Mouse (Mus musculus) intestine, embryonic 16.5 days (tissue): ENCODE results near the gene Tma7. TPM values are rescaled to one million over a fixed set of nuclear protein-coding genes. Genes with fewer than 3 reads are reported as not detected.

Experiments used
- ATAC-seq: fragments of 200-750 bp; cut with Nextera tagmentation; 2 replicates; pipeline ENCODE4 v1.8.0; 2017; ENCODE audit warnings: moderate TSS enrichment, moderate library complexity
- H3K27ac ChIP-seq: fragments of 300-500 bp; sonication (generic); 2 replicates; pipeline ENCODE4 v1.5.1; 2014; ENCODE audit warnings: mild to moderate bottlenecking, low read length
- H3K27me3 ChIP-seq: fragments of 300-500 bp; sonication (generic); replicated peaks from 2 replicates; pipeline ENCODE4 v1.6.1; 2014; ENCODE audit warnings: low read length, control low read depth, mixed read lengths; ENCODE audit not compliant: control insufficient read depth, insufficient read depth
- H3K36me3 ChIP-seq: fragments of 300-500 bp; sonication (generic); 2 replicates; pipeline ENCODE4 v1.6.1; 2014; ENCODE audit warnings: low read length, control low read depth; ENCODE audit not compliant: control insufficient read depth, insufficient read depth
- H3K4me1 ChIP-seq: fragments of 300-500 bp; sonication (generic); 2 replicates; pipeline ENCODE4 v1.6.1; 2014; ENCODE audit warnings: low read length, control low read depth, mixed read lengths; ENCODE audit not compliant: control insufficient read depth, insufficient read depth
- H3K4me2 ChIP-seq: fragments of 300-500 bp; sonication (generic); 2 replicates; pipeline ENCODE4 v1.6.1; 2014; ENCODE audit warnings: low read depth, low read length, control low read depth
- H3K4me3 ChIP-seq: fragments of 300-500 bp; sonication (generic); 2 replicates; pipeline ENCODE4 v1.5.1; 2014; ENCODE audit warnings: mild to moderate bottlenecking, low read length
- H3K9ac ChIP-seq: fragments of 300-500 bp; sonication (generic); 2 replicates; pipeline ENCODE4 v1.6.1; 2014; ENCODE audit warnings: low read depth, low read length
- H3K9me3 ChIP-seq: fragments of 300-500 bp; sonication (generic); 2 replicates; pipeline ENCODE4 v1.6.1; 2016; ENCODE audit warnings: low read length, control low read depth; ENCODE audit not compliant: control insufficient read depth
- WGBS: fragments of 180-500 bp; shearing (Covaris S2); extraction: QIAGEN DNeasy Blood & Tissue Kit; methylation state at CpG from one replicate; pipeline ENCODE4 v1.1.7; 2014; 5-methylcytosine and 5-hydroxymethylcytosine counted together
- polyA plus RNA-seq: library from polyadenylated mRNA; unstranded; fragments of >200 nt; fragmentation: Nextera tagmentation; extraction: Ambion mirVana; gene quantifications from 2 replicates; pipeline ENCODE4 v1.2.1, GENCODE M21; 2015

Gene Tma7
- polyA plus RNA-seq, 1 experiment from 2014 or later = 612 TPM

- Histone ChIP-seq H3K4me2 (no peak overlapping the region), H3K4me1 (peaks cover 5% of the 10 kb centered on the region), H3K27ac (no peak overlapping the region), H3K4me3 (no peak overlapping the region), H3K9me3 (no peaks in the 10 kb centered on the region), H3K9ac (no peak overlapping the region), H3K27me3 (no peaks in the 10 kb centered on the region), H3K36me3 (peaks cover 13% of the 10 kb centered on the region)
- ATAC-seq = no peak
- WGBS = 64% methylated on average over 5 of the region's 6 CpGs
Observed at GRCm38 (mm10) chr9:109107341-109107740, 25.0 kb upstream of the Tma7 start.

GRCm38 (mm10) chr9:109105648-109106047, 23.3 kb upstream of the Tma7 start:
- H3K9ac ChIP-seq = no peak overlapping the region
- 0 out of 2 replicates have a peak, but pooled peaks have one; percentile 14 for ATAC-seq

GRCm38 (mm10) chr9:109105011-109105410, 22.6 kb upstream of the Tma7 start:
- no peak overlapping the region for H3K9ac ChIP-seq
- no peaks in the 10 kb centered on the region for H3K27me3 ChIP-seq
- H3K4me3 ChIP-seq = no peak overlapping the region
- H3K36me3 ChIP-seq = peaks cover 11% of the 10 kb centered on the region
- WGBS = 73% methylated on average over 12 of the region's 12 CpGs
- H3K4me2 ChIP-seq = no peak overlapping the region
- H3K9me3 ChIP-seq = no peaks in the 10 kb centered on the region
- peak; percentile 39 for ATAC-seq
- no peak overlapping the region for H3K27ac ChIP-seq
- H3K4me1 ChIP-seq = peaks cover 5% of the 10 kb centered on the region

More at GRCm38 (mm10) chr9:109105648-109106047, 23.3 kb upstream of the Tma7 start:
- H3K4me3 ChIP-seq = no peak overlapping the region
- no peak overlapping the region for H3K4me2 ChIP-seq
- H3K9me3 ChIP-seq = no peaks in the 10 kb centered on the region
- WGBS = 87% methylated on average over 12 of the region's 12 CpGs
- H3K36me3 ChIP-seq = peaks cover 11% of the 10 kb centered on the region
- H3K27ac ChIP-seq = no peak overlapping the region
- peaks cover 5% of the 10 kb centered on the region for H3K4me1 ChIP-seq
- no peaks in the 10 kb centered on the region for H3K27me3 ChIP-seq

DNA sequence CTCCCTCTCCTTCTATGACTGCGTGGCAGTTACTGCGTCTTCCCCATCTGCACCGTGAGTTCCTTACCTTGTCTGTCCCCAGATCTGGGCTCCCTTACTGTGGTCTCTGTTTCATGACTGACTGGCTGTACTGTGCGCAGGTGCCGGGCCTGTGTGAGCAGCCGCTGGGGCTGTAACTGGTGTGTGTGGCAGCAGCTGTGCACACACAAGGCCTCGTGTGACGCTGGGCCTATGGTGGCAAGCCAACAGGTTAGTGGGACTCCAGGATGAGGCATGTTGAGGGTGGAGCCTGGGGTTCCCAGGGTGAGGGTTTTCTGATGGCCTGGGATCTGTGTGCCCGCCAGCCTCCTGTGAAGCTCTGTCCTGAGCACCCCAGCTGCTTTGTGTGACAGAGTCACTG, 21.7 kb upstream of the Tma7 start:
- H3K9me3 ChIP-seq = no peaks in the 10 kb centered on the region
- H3K4me3 ChIP-seq = no peak overlapping the region
- peaks cover 8% of the 10 kb centered on the region for H3K4me1 ChIP-seq
- H3K27me3 ChIP-seq = no peaks in the 10 kb centered on the region
- 92% methylated on average over 9 of the region's 9 CpGs for WGBS
- H3K9ac ChIP-seq = no peak overlapping the region; the same call in 1 of the 2 replicates
- no peak overlapping the region for H3K27ac ChIP-seq
- peaks cover 11% of the 10 kb centered on the region; the same call in 1 of the 2 replicates for H3K36me3 ChIP-seq
- H3K4me2 ChIP-seq = no peak overlapping the region
- ATAC-seq = no peak

- H3K27ac ChIP-seq = no peak overlapping the region
- no peaks in the 10 kb centered on the region for H3K27me3 ChIP-seq
- peaks cover 16% of the 10 kb centered on the region for H3K4me1 ChIP-seq
- no peaks in the 10 kb centered on the region for H3K9me3 ChIP-seq
- no peak overlapping the region for H3K4me2 ChIP-seq
- no peak for ATAC-seq
- no peak overlapping the region for H3K4me3 ChIP-seq
- peaks cover 4% of the 10 kb centered on the region; the same call in 1 of the 2 replicates for H3K36me3 ChIP-seq
- 74% methylated on average over 7 of the region's 7 CpGs for WGBS
- H3K9ac ChIP-seq = no peak overlapping the region
Observed at GRCm38 (mm10) chr9:109103250-109103649, 20.9 kb upstream of the Tma7 start.

- H3K27me3 ChIP-seq = no peaks in the 10 kb centered on the region
- peaks cover 4% of the 10 kb centered on the region; the same call in 1 of the 2 replicates for H3K36me3 ChIP-seq
- H3K9ac ChIP-seq = no peak overlapping the region
- no peak for ATAC-seq
- no peaks in the 10 kb centered on the region for H3K9me3 ChIP-seq
- no peak overlapping the region for H3K4me2 ChIP-seq
- peaks cover 24% of the 10 kb centered on the region for H3K4me1 ChIP-seq
- H3K27ac ChIP-seq = no peak overlapping the region
- no peak overlapping the region for H3K4me3 ChIP-seq
- 90% methylated on average over 3 of the region's 3 CpGs for WGBS
Observed at GRCm38 (mm10) chr9:109102541-109102940, 20.2 kb upstream of the Tma7 start.

GRCm38 (mm10) chr9:109101933-109102445, 19.6 kb upstream of the Tma7 start:
- Histone ChIP-seq H3K27me3 (no peaks in the 10 kb centered on the region), H3K9me3 (no peaks in the 10 kb centered on the region), H3K36me3 (peaks cover 4% of the 10 kb centered on the region; the same call in 1 of the 2 replicates), H3K27ac (no peak overlapping the region), H3K4me1 (peaks cover 29% of the 10 kb centered on the region), H3K4me2 (no peak overlapping the region), H3K4me3 (no peak overlapping the region), H3K9ac (no peak overlapping the region)
- no peak for ATAC-seq
- WGBS = 93% methylated on average over 5 of the region's 5 CpGs

DNA sequence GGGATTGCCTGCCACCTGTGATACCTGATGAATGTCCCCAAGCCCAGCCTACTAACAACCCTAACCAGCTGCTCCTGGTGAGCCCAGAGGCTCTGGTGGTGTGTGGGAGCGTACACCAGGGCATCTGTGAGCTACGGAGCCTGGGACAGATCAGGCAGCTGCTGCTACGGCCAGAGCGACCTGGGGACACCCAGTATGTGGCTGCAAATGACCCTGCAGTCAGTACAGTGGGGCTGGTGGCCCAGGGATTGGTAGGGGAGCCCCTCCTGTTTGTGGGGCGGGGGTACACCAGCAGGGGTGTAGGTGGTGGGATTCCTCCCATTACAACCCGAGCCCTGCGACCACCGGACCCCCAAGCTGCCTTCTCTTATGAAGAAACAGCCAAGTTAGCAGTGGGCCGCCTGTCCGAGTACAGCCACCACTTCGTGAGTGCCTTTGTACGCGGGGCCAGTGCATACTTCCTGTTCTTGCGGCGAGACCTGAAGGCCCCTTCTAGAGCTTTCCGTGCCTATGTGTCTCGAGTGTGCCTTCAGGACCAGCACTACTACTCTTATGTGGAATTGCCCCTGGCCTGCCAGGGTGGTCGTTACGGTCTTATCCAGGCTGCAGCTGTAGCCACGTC, 18.0 kb upstream of the Tma7 start:
- H3K9ac ChIP-seq = peak overlapping the region; percentile 14; the same call in 1 of the 2 replicates
- no peak for ATAC-seq
- H3K27ac ChIP-seq = no peak overlapping the region
- H3K9me3 ChIP-seq = no peaks in the 10 kb centered on the region
- peaks cover 38% of the 10 kb centered on the region for H3K4me1 ChIP-seq
- H3K4me2 ChIP-seq = no peak overlapping the region
- no peaks in the 10 kb centered on the region for H3K27me3 ChIP-seq
- no peaks in the 10 kb centered on the region for H3K36me3 ChIP-seq
- no peak overlapping the region for H3K4me3 ChIP-seq
- WGBS = 86% methylated on average over 20 of the region's 20 CpGs

DNA sequence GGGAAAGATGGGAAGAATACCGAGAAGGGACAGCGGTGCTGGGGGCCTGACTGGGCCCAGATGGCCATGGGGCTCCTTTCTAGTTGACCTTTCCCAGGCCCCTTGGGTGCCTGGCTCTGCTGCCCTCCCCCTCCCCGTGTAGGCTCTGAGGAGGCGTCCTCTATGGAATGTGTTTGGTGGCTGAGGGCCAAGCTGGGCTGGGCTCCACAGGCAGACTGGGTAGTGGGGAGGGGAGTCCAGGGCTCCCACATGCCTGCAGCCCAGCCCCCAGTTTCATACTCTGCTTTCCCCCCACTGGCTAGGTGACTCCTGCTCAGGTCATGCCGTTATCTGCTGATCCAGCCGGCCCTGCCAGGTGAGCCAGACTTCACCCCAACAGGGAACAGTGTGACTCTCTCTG, 16.6 kb upstream of the Tma7 start:
- Histone ChIP-seq H3K27ac (peak overlapping the region; percentile 97; the same call in 1 of the 2 replicates), H3K27me3 (no peaks in the 10 kb centered on the region), H3K36me3 (no peaks in the 10 kb centered on the region), H3K4me1 (peaks cover 41% of the 10 kb centered on the region), H3K4me2 (0 out of 2 replicates have a peak overlapping the region, but pooled peaks have one; percentile 4), H3K9ac (no peak overlapping the region), H3K9me3 (no peaks in the 10 kb centered on the region), H3K4me3 (no peak overlapping the region)
- 25% methylated on average over 4 of the region's 6 CpGs for WGBS
- peak; percentile 15; the same call in 1 of the 2 replicates for ATAC-seq
